Mouse (Mus musculus): ENCODE data around the gene Nr1h2.

DNA sequence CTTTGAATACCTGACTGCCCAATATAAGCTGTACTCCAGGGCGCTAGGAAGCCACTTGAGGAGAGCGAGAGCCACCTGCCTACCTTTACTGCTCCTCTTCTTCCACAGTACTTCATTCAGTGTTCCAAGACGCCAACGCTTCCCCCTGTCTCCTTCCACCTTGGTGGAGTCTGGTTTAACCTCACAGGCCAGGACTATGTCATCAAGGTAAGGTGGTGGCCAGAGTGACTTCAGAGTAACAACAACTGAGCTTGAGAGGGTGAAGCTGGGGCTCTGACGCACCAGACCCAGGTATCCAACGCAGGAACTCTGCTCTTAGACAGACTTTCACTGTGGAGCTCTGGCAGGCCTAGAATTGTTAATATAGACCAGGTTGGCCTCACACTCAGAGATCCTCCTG, 31.9 kb upstream of the Nr1h2 start:
- no peak for TF ChIP-seq CTCF (IDR thresholded peaks at IDR 0.05)
- no peak for TF ChIP-seq EP300 (IDR thresholded peaks at IDR 0.05; ENCODE audit: insufficient read depth, low read depth, low read length)

All from heart, adult 2 months (tissue).